In genomic region chr19:58548367-58548766, GRCm38 (mm10) we compare ENCODE assay signal across 34 mouse cellular contexts. TPM values are rescaled to one million over a fixed set of nuclear protein-coding genes. Genes with fewer than 3 reads are reported as not detected.
DNase-seq lines count a peak whose midpoint lies in the region; ATAC-seq and TF ChIP-seq lines count a peak whose summit lies in the region.
"Had no signal": no experiment of that assay in that cellular context is flagged by ENCODE, and none has a peak within 500 bp of the region (broad histone marks: within the 10 kb centered on the region; RNA-seq: fewer than 3 reads in every experiment).

No protein-coding gene starts in this region.

- no peak for ATAC-seq in heart, embryonic 12.5 days (ENCODE audit: insufficient number of reproducible peaks, low FRiP score)
- ATAC-seq: activated CD4-positive, CD25-positive, alpha-beta regulatory T cell, adult 4 months; forebrain, embryonic 13.5 days; forebrain, embryonic 16.5 days; hindbrain, postnatal 0 days; inflammation-experienced regulatory T-cells, adult 6 months; intestine, embryonic 16.5 days had no signal

- no peak overlapping the region for H3K9ac ChIP-seq in heart, embryonic 12.5 days
- H3K9ac ChIP-seq: forebrain, embryonic 13.5 days; heart, embryonic 13.5 days; hindbrain, embryonic 14.5 days had no signal

- no peak overlapping the region for H3ac ChIP-seq in myocyte (ENCODE audit: control insufficient read depth, insufficient read length)

- H3K4me3 ChIP-seq in heart, embryonic 12.5 days, result no peak overlapping the region
- H3K4me3 ChIP-seq in myocyte, result no peak overlapping the region
- H3K4me3 ChIP-seq: forebrain, embryonic 10.5 days; forebrain, embryonic 13.5 days; gastrocnemius, adult 2 months; heart, embryonic 13.5 days had no signal

- DNase-seq in adrenal gland, adult (ENCODE audit: inconsistent age in 2 of 2, low spot score in 1 of 2), result peak; percentile 29 to 55
- DNase-seq in adrenal gland, adult 18-20 months (ENCODE audit: low spot score in 2 of 2), result no peak
- DNase-seq in heart, adult 11 months, result peak; percentile 21
- no peak for DNase-seq in liver
- DNase-seq: adrenal gland, postnatal 10 days; B cell, adult 2 months; cerebellum, adult 11-12 months; cerebellum, adult 8-10 months; cerebellum, postnatal 14 days; gastrocnemius, adult 2 months; gastrocnemius, postnatal 14 days; heart, adult 18-20 months; heart, postnatal 14 days; heart, postnatal 4 days; kidney, adult 18-20 months had no signal

- no peak for TF ChIP-seq POLR2A in myocyte (IDR thresholded peaks at IDR 0.05; ENCODE audit: insufficient read length, low read depth)

- no peaks in the 10 kb centered on the region for H3K9me3 ChIP-seq in heart, embryonic 12.5 days (replicated peaks)
- H3K9me3 ChIP-seq: forebrain, embryonic 10.5 days; forebrain, embryonic 13.5 days; heart, embryonic 13.5 days had no signal

- no peak overlapping the region for H3K27ac ChIP-seq in heart, embryonic 12.5 days (ENCODE audit: poor library complexity, severe bottlenecking)
- H3K27ac ChIP-seq: forebrain, embryonic 10.5 days; forebrain, embryonic 13.5 days; gastrocnemius, adult 2 months; heart, embryonic 13.5 days; hindbrain, embryonic 14.5 days; hindbrain, postnatal 0 days had no signal

- H3K79me2 ChIP-seq in myocyte (ENCODE audit: control insufficient read depth, insufficient read depth), result no peaks in the 10 kb centered on the region

- H3K4me2 ChIP-seq in heart, embryonic 12.5 days, result no peak overlapping the region
- no peak overlapping the region for H3K4me2 ChIP-seq in myocyte (ENCODE audit: low read depth)
- H3K4me2 ChIP-seq: forebrain, embryonic 13.5 days; heart, embryonic 13.5 days; hindbrain, embryonic 14.5 days had no signal

- H3K36me3 ChIP-seq in heart, embryonic 12.5 days, result no peaks in the 10 kb centered on the region
- H3K36me3 ChIP-seq in myocyte (ENCODE audit: control insufficient read depth, insufficient read depth), result no peaks in the 10 kb centered on the region
- H3K36me3 ChIP-seq: forebrain, embryonic 10.5 days; G1E; heart, embryonic 13.5 days had no signal

- 9% methylated on average over 4 of the region's 4 CpGs for WGBS in heart, embryonic 12.5 days

- H3K27me3 ChIP-seq in heart, embryonic 12.5 days (replicated peaks), result peaks cover 4% of the 10 kb centered on the region; the same call in 1 of the 2 replicates
- no peaks in the 10 kb centered on the region for H3K27me3 ChIP-seq in myocyte (ENCODE audit: control insufficient read depth, insufficient read depth, insufficient read length)
- H3K27me3 ChIP-seq: CH12.LX had no signal

- no peaks in the 10 kb centered on the region; the same call in 1 of the 2 replicates for H3K4me1 ChIP-seq in heart, embryonic 12.5 days (replicated peaks)
- H3K4me1 ChIP-seq: forebrain, embryonic 13.5 days had no signal

TF ChIP-seq in myocyte, 11 proteins besides CTCF, POLR2A, EP300 and RAD21:
- TF ChIP-seq MYOG (IDR thresholded peaks at IDR 0.05; ENCODE audit: control insufficient read depth in 1 of 3, insufficient read depth in 1 of 3, insufficient read length in 2 of 3, low read depth in 2 of 3), result no peak
- TF ChIP-seq MAX (IDR thresholded peaks at IDR 0.05; ENCODE audit: low read depth), result no peak
- TF ChIP-seq CEBPB (IDR thresholded peaks at IDR 0.05; ENCODE audit: insufficient read depth, poor library complexity, severe bottlenecking), result peak; percentile 66; the same call in 1 of the 2 replicates
- no peak for TF ChIP-seq MYOD1 (IDR thresholded peaks at IDR 0.05; ENCODE audit: control insufficient read depth in 1 of 3, insufficient read length in 2 of 3, low read depth in 2 of 3)
- TF ChIP-seq POLR2AphosphoS2 (IDR thresholded peaks at IDR 0.05; ENCODE audit: insufficient read length, low read depth), result no peak
- TF ChIP-seq REST (IDR thresholded peaks at IDR 0.05; ENCODE audit: insufficient read depth, insufficient read length), result peak; percentile 48
- TF ChIP-seq E2F4 (IDR thresholded peaks at IDR 0.05; ENCODE audit: insufficient read depth), result no peak
- TF ChIP-seq SRF (IDR thresholded peaks at IDR 0.05; ENCODE audit: control insufficient read depth, insufficient read length, low read depth), result no peak
- TF ChIP-seq USF1 (IDR thresholded peaks at IDR 0.05; ENCODE audit: low read depth), result no peak
- no peak for TF ChIP-seq TCF3 (IDR thresholded peaks at IDR 0.05; ENCODE audit: insufficient read length, low read depth)
- TF ChIP-seq TCF12 (IDR thresholded peaks at IDR 0.05; ENCODE audit: insufficient read depth, poor library complexity, severe bottlenecking), result no peak

RNA-seq across cellular contexts. Expression of gene Ccdc172, which starts 36.6 kb away (rescaled TPM):
- total RNA-seq in adrenal gland, adult 18-20 months (2021), result not detected
- not detected in 2 replicates for polyA plus RNA-seq in heart, embryonic 12.5 days (2016; fragmentation: Nextera tagmentation; extraction: Ambion mirVana)
- not detected for polyA plus RNA-seq in myocyte (2012; fragmentation: generic; extraction: Trizol)
- total RNA-seq: adrenal gland, postnatal 10 days; CH12.LX; G1E; gastrocnemius, adult 2 months; gastrocnemius, postnatal 14 days; gastrocnemius, postnatal 4 days; heart, adult 18-20 months; heart, postnatal 14 days; heart, postnatal 4 days; hindbrain, postnatal 0 days had no signal
- polyA plus RNA-seq: activated CD4-positive, CD25-positive, alpha-beta regulatory T cell, adult 4 months; brain, embryonic 14.5 days; embryonic facial prominence, embryonic 11.5 days; embryonic facial prominence, embryonic 14.5 days; forebrain, embryonic 10.5 days; forebrain, embryonic 13.5 days; forebrain, embryonic 16.5 days; G1E; heart, embryonic 13.5 days; heart, embryonic 16.5 days; hindbrain, embryonic 11.5 days; hindbrain, embryonic 14.5 days; hindbrain, postnatal 0 days; inflammation-experienced regulatory T-cells, adult 6 months; intestine, embryonic 16.5 days had no signal

Comparison
In these comparisons a context has a peak if more than half of its experiments do, and no peak if none do; other contexts are left out.
1. DNase-seq: peak in adrenal gland, adult (2 of 2) and heart, adult 11 months (single experiment); none in adrenal gland, adult 18-20 months (0 of 2) and liver (single experiment).